Mouse (Mus musculus): ENCODE measurements around the gene Trpc3.
A peak's percentile ranks its signal among the peaks of the same experiment; 100 is the strongest.
"Not testable (repeated sequence)": the region's sequence is repeated elsewhere in the genome, so short reads cannot be mapped to it uniquely, and the experiment has no call there.

Trpc3 gene

DNA sequence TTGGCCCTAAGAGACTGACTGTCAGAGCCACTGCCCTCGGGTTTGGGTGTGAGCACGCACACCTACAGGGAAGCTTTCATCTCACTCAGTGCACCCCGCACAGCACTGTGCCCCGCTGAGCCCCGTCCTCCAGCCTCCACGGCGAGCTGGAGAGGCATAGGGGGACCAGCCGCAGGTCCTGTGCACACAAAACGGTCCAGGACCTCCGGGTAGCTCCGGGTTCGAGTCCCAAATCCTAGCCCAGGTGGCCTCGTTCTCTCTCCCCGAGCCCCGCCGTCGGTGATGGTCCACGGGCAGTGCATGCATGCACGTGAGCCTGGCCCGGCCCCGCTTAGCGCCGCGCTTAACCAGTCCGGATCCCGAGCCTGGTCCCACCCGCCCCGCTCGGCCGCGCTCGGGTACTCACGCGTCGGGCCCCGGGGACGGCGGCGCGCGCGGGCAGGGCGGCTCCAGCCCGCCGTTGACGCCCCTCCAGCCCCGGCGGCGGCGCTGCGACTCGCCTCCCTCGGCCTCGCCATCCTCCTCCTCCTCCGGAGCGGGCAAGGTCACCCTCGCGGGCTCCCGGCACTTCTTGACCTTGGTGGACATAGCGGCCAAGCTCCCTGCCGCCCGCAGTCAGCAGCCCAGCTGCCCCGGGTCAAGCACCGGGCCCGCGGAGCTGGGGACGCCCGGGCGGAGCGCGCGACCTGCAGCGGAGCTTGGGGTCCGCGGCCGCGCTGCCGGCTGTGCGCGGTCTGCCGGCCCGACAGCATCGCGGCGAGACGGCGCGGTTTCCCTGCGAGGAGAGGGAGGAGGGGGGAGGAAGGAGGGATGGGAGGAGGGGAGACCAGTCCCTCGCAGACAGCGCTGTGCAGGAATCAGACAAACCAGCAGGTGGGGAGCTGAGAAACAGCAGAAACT lies at the start of gene Trpc3:
TSS of gene Trpc3 (minus strand) at position 776 of the 900 bp plus-strand sequence.
- peak; percentile 38 to 78 for DNase-seq (ENCODE audit: inconsistent age in 2 of 2, low spot score in 1 of 2)

- DNase-seq (ENCODE audit: inconsistent age in 2 of 2, low spot score in 1 of 2) = no peak
These were observed 48.1 kb upstream of the Trpc3 start for GRCm38 (mm10) chr3:36738071-36738470.

- no peak for DNase-seq (ENCODE audit: inconsistent age in 2 of 2, low spot score in 1 of 2)
These were observed 43.1 kb upstream of the Trpc3 start for GRCm38 (mm10) chr3:36733075-36733474.

GRCm38 (mm10) chr3:36726545-36726944 lies 36.6 kb upstream of the Trpc3 start:
- no peak for DNase-seq (ENCODE audit: inconsistent age in 2 of 2, low spot score in 1 of 2)

GRCm38 (mm10) chr3:36721850-36722249 lies 31.9 kb upstream of the Trpc3 start:
- no peak for DNase-seq (ENCODE audit: inconsistent age in 2 of 2, low spot score in 1 of 2)

GRCm38 (mm10) chr3:36709521-36709920 lies 19.6 kb upstream of the Trpc3 start:
- no peak for DNase-seq (ENCODE audit: inconsistent age in 2 of 2, low spot score in 1 of 2)

DNA sequence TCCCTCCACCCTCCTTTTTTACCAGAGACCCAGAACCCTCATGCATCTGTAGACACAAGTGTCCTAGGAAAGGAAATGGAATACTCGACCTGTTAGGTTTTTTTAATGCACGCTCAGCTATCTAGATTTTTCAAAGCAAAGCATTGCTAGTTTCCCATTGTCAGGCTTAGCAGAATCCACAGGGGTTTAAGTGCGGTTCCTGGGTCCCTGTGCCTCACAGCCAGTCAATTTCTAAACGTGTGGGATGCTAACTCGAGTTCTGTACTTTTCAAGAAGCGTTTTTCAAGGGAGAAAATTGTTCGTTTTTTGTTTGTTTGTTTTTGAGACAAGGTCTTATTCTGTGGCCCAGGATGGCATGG lies 304 bp upstream of the Trpc3 start:
- DNase-seq (ENCODE audit: inconsistent age in 2 of 2, low spot score in 1 of 2) = no peak

DNA sequence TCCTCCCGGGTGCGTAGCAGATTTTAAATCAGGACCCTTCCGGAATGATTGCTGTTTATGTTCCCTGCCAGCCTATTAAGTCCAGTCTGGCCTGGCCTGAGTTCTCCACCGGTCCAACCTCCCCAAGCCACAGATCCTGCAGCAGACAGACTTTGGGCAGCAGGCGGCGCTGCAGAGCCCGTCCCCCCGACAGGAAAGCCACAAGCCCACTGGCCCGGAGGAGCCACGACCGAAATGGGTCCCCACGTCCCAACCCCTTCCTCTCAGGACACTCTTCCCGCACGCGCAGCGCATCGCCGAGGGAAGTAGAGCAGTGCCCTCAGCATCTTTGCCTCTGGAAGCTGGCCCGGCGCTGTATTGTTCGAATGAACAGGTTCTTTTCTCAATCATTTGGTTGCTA lies 1.1 kb downstream of the Trpc3 start:
- peak; percentile 64 to 87 for DNase-seq (ENCODE audit: inconsistent age in 2 of 2, low spot score in 1 of 2)

- no peak for DNase-seq (ENCODE audit: inconsistent age in 2 of 2, low spot score in 1 of 2)
These were observed 14.1 kb downstream of the Trpc3 start for GRCm38 (mm10) chr3:36675822-36676221.

DNA sequence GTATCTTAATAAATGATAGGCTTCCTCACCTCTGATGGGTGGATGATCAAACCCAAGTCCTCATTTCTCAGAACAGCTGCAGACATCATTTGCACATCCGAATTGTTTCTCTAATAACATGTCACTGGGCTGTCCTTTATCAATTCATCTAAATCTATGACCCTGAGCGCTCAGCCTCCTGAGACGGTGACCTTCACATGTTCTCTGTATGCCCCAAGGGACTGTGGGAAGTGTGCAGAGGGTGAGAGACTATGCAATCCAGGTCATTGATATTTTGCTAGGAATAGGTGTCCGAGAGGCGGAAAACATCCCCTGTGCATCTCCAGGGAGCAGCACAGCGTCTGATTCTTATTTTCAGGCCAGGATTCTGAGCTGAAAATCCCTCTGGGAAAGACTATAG lies 22.2 kb downstream of the Trpc3 start:
- no peak for DNase-seq (ENCODE audit: inconsistent age in 2 of 2, low spot score in 1 of 2)

DNA sequence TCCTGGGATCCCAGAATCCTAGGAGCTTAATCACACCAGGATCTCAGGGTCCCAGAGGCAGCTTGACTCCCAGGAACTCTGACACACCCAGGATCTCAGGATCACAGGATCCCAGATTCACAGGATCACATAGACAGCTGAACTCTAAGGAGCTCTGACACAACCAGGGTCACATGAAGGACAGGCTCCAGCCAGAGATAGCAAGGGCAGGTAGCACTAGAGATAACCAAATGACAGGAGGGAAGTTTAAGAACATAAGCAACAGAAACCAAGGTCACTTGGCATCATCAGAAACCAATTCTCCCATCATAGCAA lies 44.8 kb downstream of the Trpc3 start:
- not testable (repeated sequence) for DNase-seq (ENCODE audit: inconsistent age in 2 of 2, low spot score in 1 of 2)

- no peak for DNase-seq (ENCODE audit: inconsistent age in 2 of 2, low spot score in 1 of 2)
These were observed 45.3 kb downstream of the Trpc3 start for GRCm38 (mm10) chr3:36644554-36645244.

GRCm38 (mm10) chr3:36643354-36643753 lies 46.6 kb downstream of the Trpc3 start:
- no peak for DNase-seq (ENCODE audit: inconsistent age in 2 of 2, low spot score in 1 of 2)

GRCm38 (mm10) chr3:36642736-36643135 lies 47.2 kb downstream of the Trpc3 start:
- no peak for DNase-seq (ENCODE audit: inconsistent age in 2 of 2, low spot score in 1 of 2)

DNA sequence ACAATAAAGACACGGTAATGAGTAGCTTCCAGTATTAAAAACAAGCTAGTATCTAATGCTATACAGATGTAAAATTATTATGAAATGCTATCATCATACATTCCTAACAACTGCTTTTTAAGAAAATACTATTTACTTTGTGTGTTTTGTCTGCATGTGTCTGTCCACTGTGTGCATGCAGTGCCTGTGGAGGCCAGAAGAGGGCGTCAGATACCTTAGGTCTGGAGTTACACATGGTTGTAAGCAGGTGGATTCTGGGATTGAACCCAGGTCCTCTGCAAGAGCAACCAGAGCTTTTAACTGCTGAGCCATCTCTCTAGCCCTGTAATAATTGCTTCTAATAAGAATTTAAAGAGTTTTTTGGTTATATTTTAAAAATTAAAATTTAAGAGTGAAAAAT lies 49.2 kb downstream of the Trpc3 start:
- DNase-seq (ENCODE audit: inconsistent age in 2 of 2, low spot score in 1 of 2) = no peak

DNA sequence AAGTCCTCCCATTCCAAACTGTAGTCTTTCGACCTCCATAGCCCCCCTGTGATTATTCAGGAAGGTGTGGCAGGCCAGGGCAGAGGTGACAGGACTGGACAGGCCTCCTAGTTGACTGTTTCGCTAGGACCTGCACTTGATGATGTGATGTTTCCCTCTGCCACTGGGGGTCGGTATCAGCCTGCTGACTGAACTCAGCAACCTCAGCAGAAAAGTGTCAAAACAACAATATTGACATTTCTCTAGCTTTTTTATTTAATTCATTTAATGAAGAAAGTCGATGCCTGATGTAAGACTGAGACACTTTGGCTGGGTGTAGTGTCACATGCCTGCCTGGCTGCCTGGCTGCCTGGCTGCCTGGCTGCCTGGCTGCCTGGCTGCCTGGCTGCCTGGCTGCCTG lies 54.5 kb downstream of the Trpc3 start:
- DNase-seq (ENCODE audit: inconsistent age in 2 of 2, low spot score in 1 of 2) = peak in 1 of 2 experiments; percentile 57

DNA sequence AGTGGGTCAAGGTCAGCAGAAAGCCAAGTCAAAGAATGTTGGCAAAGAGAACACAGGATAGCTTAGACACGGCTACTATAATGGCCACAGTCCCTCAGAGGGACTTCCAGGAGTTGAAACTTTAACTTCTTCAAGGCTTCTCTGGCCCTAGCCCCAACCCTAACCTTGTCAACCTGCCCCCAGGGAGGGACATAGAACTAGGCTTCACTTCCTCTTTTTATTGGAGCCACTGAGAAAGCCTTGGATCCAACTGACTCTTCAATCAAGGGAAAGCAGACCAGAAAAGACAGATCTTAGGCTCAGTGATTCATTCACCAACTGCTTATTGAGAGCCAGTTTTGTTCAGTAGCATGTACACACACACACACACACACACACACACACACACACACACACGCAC lies 63.2 kb downstream of the Trpc3 start:
- no peak for DNase-seq (ENCODE audit: inconsistent age in 2 of 2, low spot score in 1 of 2)

DNA sequence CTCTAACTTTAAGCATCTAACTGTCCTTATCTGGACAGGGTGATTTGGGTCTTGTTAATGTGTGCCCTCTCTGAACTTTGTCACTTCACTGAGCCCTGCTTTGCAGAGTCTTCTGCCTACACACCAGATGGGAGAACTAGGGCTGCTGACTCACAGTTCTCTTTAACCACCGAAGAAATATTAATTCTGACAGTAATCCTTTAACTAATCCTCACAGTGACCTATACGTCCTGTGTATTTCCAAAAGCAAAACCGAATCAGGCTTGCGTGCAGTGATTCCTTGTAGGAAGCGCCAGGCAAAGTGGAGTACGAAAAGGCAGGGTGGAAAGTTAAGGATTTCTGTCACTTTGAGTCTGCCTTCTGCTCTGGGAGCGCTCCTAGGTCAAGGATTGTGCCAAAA lies 71.8 kb downstream of the Trpc3 start:
- no peak for DNase-seq (ENCODE audit: inconsistent age in 2 of 2, low spot score in 1 of 2)

GRCm38 (mm10) chr3:36613908-36614255 lies 76.1 kb downstream of the Trpc3 start:
- DNase-seq (ENCODE audit: inconsistent age in 2 of 2, low spot score in 1 of 2) = peak; percentile 11 to 32

DNA sequence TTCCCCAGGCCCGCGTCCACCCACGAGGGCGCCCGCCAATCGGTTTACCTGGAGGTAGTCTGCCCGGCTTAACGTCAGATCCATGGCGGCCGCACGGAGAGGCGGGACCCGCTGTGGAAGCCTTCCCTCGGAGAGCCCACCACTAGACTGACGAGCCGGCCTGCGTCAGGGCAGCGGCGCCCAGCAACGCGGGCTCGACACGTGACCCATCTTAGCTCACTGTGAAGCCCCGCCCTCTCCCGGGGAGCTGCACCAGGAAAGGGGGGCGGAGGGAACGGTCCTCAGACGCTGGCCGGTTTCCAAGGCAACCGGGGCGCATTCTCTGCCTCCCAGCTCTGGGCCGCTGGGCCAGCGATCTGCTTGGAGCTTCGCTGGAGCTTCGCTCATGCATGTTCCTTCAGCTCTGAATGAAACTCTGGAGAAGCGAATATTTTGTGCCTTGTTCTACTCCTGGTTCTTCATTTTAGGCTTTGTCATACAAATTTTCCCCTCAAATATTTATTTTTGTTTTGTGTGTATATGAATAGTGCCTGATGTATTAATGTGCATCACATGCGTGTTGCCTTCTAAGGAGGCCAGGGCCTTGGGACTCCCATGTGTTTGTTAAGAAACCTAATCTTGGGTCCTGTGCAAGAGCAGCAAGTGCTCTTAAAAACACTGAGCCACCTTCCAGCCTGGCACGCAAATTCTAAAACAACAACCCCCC lies 76.6 kb downstream of the Trpc3 start, which contains the start of gene Bbs7:
TSS of gene Bbs7 (minus strand) at position 276 of the 706 bp plus-strand sequence.
- DNase-seq (ENCODE audit: inconsistent age in 2 of 2, low spot score in 1 of 2) = peak; percentile 96 to 97

GRCm38 (mm10) chr3:36612687-36613086 lies 77.3 kb downstream of the Trpc3 start:
- no peak for DNase-seq (ENCODE audit: inconsistent age in 2 of 2, low spot score in 1 of 2)

Measured in adrenal gland, adult (tissue).